Mouse (Mus musculus) gastrocnemius, postnatal 4 days (tissue): ENCODE measurements at regions not wholly inside any gene's neighbourhood (a gene's known extent, or its start where the extent isn't known, plus 50 kb on each side); places are given as distances from the start of the nearest gene placed in this dataset.

Experiments used
- DNase-seq, 2 experiments: peaks; one replicate each; pipeline ENCODE4 v3.0.0; 2021 to 2022; ENCODE audit warnings: low spot score in 2 of 2, mixed read lengths in 2 of 2

DNA sequence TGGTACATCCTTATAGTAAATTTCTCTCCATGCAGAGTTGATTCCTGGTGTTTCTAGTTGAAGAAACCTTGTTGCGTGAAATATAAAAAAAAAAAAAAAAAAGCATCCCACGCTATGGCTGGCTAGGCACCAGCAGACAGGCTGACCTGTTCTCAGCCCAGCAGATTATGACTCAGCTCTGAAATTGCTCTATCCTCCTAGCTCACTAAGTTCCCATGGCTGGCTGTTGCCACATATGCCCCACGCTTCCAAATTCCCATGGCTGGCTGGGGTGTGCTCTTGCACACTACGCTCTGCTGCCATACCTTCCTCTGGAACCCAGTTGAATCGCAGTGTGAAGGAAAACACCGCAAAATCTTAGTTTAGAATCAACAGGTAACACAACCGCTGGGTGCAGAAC is 270.1 kb downstream of the Mid1ip1 start:
- no peak for DNase-seq

DNA sequence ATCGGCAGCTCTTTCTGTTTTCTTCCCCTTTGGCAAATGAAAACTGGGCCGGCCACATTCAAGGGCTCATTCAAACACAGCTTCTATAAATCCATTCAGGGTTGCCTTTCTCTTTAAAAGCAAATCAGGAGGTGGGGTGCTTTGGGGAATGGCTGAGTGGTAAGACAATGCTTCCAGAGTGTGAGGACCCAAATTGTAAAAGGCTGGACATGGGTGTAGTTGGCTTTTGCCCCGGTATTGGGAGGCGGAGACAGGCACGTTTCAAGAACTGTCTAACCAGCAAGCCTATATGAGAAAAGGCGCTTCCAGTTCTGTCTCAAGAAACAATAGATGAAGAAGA is 277.0 kb downstream of the Mid1ip1 start:
- DNase-seq, result no peak

DNA sequence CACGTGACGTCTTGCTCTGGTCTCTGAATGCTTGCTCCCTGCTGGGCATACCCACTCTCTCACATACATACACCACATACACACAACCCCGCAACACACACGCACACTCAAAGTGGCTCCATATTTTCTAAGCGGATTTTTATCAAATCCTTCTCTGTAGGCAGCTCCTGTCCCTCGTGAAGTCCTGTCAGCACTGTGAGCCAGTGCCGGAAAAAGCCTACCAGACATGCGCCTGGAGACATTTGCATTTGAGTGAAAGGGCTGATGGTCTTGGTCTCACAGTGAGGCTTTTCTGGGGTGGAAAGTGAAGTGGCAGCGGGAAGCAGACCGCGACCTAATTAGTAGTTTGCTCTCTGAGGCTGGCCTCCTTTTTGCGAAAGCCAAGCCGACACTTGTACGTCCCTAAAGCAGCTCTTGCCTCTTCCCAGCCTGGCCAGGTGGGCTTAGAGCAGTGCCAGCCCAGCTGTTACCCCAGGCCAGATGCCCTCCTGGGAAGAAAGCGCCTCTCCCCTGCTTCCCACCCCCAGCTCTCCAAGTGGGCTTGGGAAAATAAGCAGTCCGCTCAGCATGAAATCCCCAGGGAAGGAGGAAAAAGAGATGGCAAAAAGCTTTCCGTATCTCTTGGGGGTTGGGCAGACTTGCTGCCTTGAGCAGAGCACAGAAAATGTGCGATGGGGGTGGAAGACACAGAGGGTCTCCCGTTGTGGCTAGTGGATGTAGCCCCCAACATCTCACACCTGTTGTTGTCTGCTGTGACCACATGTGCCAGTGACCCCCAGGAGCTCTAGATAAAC is 277.6 kb downstream of the Mid1ip1 start:
- DNase-seq, result peak in 1 of 2 experiments; percentile 6

DNA sequence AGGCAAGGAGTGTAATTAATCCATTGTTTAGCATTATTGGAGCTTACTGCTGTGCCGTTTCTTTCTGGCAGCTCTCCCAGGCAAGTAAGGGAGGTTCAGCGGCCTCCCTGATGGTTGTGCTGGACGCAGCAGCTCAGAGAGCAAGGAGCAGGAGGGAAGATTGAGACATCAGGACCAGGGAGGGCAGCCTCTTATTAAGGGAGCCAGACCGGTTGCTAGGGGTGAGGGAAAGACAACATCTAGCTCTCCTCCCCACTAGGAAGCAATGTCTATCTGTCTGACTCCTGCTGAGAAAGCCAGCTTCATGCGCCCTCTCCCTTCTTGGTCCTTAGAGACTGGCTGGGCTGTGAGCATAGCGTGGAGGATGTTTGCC is 278.2 kb downstream of the Mid1ip1 start:
- DNase-seq, result peak in 1 of 2 experiments; percentile 11

DNA sequence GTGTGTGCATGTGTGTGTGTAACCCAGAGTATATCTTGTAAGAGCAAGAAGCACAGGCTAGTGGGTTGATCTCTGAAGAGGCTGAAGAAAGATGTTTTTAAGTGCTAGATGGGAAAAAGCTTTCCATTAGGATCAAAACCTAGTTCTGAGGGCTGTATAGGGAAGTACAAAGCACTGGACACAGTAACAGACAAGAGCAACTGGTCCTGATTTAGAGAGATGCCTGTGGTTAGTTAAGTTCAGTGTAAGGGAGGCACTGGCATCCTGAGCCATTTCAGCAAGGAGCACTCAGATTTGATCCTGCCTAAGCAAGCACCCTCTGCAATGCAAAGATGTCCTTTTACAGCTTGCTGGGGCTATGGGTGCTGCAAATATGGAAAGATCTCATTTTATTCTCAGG is 280.1 kb downstream of the Mid1ip1 start:
- DNase-seq, result no peak

DNA sequence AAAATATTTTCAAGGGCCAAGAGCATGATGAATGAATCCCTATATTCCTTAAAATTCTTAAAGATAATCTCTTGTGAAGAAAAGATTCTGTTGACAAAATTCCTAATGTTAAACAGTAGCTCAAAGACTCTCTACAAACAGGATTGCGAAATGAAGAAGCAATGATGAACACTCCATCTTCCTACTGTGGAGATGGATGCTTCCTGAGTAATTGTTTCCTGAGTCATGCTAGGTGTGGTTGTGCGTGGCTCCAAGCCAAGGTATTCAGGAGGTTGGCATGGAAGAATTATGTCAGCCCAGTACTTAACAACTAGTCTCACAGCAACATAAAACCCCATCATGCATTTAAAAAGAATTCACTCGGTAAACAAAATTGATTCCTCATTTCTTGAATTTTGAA is 286.4 kb downstream of the Mid1ip1 start:
- DNase-seq, result no peak

DNA sequence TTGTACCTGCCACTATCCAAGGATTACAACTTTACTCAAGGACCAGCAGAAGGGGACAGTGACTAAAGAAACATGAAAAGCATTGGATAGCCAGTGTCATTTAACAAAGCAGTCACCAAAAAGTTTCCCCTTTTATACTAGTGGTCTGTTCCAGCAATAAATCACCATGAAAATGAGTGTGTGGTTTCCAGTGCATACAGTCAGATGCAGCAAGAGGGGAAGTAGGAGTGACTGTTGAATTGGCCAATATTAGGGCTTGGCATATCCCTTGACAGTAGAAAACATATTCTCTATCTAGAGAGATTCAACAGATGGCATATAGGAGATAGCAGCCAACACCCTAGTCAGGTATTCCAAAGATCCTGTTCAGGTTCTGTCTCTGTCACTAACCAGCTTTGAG is 259.8 kb upstream of the H2al1a start:
- DNase-seq, result no peak

DNA sequence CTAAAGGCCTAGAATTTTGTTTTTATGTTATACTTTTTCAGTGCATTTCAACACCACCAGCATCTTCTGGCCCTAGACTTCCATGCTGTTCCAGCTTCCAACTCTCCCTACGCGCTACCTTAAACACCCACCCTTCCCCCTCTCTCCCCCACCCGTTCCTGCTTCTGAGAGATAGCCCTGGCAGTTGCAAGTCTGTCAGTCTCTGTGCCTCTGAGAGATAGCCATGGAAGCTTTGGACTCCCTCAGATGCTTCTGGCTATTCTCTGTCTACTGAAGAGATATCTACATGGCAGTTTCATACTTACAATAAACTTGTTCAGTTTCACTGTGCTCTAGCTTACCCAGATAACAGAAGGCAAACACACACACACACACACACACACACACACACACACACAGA is 252.3 kb upstream of the H2al1a start:
- DNase-seq, result no peak

DNA sequence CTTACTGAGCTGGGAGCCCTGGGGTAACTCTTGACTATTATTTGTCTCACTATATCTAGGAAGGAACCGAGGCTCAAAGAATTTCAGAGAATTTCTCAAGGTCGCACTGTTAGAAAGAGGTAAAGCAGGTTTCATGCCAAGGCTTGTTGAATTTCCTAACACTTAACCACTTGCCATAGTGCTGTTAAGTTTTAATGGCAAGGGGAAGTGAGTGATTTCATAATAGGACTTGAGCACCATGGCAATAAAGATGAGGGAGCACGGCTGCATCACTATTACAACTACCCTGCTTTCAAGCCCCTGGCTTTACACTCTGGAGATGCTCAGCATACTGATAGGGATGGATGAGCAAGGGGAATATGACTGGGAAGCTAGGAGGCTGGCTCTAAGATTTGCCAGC is 216.9 kb upstream of the H2al1a start:
- no peak for DNase-seq

DNA sequence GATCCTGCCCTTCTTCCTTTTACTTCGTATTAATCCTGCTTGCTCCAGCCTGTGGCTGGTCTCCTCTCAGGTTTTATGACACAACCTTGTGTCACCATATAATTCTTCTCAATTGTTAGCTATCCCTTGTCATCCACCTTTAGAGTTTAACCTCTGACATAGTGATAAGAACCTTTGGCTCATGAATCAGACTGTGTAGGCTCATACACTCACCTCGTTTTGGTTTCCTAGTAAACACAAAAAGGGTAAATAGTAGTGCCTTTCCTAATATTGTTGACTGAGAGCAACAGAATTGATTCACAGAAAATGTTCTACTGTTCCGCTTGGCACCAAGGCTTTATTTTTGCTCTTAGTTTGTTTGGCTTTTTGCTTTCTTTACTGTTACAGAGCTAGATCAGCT is 216.2 kb upstream of the H2al1a start:
- DNase-seq, result no peak

DNA sequence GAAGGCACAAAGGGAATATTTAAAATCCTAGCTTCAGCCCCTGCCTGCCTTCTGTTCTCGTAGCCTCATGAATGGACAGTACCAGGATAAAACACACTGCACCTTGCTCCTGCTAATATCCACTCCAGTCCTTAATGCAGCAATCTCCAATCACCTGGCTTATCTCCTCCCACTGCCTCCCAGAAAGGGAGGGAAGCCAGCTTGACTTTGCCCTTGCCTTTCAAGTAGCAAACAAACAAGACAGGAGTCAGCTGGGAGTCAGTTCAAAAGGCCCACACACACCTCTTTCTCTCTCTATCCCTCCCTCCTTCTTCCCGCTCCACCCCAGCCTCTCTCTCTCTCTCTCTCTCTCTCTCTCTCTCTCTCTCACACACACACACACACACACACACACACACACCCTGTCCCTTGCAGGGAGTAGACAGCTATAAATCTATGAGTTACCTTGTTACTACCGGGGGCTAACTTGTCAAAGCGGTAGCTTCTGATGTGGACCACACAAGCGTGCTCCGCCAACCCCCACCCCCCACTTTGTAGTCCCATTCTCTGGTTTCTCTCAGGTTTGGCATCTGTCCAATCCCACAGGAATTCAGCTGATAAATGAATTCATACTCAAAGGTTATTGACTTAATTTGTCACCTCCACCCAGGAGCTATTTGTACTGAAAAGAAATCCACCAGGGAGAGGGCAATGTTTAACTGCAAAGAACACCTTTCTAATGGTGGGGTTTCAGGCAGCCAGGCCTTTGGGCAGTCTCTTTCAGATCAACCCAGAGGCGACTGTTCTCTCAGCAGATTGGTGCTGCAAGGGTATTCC is 212.6 kb upstream of the H2al1a start:
- DNase-seq, result no peak

DNA sequence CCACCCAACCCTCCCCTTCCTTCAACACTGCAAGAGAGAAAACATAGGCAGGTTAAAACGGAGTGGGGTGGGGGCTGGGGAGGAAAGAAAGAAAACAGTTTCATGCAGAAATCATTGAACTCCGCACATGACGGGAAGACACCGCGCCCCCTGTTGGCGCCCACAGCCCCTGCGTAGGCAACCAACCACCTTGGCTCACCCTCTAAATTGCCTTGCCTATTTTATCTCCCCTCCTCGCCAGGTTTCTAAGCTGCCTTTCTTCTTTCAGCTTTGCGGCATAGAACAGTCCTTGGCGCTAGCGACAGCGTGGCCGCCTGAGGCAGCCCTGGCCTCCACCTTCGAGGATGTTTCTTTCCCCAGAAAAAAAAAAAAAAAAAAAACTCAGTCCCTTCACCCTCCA is 211.1 kb upstream of the H2al1a start:
- peak in 1 of 2 experiments; percentile 16 for DNase-seq

DNA sequence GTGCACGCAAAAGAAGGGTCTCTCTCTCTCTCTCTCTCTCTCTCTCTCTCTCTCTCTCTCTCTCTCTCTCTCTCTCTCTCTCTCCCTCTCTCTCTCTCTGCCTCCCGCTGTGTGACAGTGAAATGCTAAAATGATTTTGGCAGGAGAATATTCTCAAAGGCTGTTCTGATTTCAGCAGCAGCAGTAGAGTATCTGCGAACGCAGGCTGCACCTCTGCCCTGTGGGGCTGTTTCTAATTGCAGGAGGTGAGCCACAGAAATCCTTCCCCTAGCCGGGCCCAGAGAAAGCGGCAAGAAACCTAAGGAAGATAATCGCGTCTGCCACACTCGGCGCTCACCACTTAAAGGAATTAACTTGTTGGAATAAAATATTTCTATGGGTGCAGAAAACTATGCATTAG is 210.6 kb upstream of the H2al1a start:
- no peak for DNase-seq

DNA sequence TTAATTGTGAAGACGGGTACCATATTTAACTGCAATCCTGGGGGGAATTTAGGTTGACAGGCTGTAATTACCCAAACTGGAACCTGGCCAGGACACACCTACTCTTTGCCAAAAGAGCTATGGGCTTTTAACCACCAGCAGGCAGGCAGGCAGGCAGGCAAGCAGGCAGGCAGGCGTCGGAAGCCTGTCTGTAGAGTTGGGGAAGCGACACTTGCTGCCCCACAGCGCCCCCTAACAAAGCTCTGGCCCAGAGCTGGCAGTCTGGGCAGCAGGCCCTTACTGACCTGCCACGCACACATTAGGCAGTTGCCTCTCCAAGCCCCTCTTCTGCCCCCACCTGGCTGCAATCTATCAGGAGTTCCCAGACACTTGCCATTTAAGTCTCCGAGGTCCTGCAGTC is 208.6 kb upstream of the H2al1a start:
- DNase-seq, result peak in 1 of 2 experiments; percentile 24

DNA sequence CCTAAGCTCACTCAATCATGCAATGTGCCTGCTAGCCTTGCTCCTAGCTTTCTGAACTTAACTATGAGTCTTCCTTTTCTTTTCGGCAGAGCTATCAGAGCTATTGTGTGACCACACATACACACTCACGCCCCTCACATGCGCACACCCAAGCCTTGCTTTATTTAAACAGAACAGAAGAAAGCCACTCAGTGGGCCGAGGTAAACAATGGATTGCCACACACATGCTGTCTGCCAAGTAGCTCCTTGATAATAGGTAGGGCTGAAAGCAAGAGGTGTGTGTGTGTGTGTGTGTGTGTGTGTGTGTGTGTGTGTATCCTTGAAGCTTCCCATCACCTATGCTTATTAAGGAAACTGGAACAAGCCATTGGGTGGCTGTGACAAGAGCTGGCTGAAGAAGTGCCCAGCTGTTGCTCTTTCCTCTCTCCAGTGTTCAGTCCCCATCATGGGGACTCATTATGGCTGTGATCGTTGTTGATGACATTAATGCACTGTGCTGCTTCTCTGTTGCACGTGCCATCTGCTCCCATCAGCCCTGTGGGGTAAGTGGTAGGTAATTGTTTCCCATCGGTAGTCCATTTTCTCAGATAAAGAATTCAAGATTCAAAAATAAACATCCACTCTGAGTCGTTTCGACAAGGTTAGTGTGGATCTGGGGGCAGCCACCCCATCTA is 201.3 kb upstream of the H2al1a start:
- DNase-seq, result no peak

DNA sequence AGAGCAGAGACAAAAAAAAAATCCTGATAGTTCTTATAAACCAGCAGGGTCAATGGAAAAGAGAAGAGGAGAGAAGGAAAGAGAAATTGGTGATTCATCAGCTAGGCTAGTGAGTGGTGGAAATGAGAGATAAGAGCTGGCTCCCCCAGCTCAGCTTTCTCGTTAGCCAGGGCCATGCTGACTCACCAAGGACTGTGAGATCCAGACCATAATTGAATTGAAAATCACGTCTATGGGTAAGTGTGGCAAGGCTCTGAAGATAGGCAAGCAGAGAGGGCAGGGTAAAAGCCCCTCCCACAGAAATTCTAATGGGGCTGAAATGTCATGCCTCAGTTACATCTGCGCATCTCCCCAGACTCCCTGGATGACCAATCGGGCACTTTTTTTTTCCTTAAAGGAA is 200.7 kb upstream of the H2al1a start:
- DNase-seq, result no peak

DNA sequence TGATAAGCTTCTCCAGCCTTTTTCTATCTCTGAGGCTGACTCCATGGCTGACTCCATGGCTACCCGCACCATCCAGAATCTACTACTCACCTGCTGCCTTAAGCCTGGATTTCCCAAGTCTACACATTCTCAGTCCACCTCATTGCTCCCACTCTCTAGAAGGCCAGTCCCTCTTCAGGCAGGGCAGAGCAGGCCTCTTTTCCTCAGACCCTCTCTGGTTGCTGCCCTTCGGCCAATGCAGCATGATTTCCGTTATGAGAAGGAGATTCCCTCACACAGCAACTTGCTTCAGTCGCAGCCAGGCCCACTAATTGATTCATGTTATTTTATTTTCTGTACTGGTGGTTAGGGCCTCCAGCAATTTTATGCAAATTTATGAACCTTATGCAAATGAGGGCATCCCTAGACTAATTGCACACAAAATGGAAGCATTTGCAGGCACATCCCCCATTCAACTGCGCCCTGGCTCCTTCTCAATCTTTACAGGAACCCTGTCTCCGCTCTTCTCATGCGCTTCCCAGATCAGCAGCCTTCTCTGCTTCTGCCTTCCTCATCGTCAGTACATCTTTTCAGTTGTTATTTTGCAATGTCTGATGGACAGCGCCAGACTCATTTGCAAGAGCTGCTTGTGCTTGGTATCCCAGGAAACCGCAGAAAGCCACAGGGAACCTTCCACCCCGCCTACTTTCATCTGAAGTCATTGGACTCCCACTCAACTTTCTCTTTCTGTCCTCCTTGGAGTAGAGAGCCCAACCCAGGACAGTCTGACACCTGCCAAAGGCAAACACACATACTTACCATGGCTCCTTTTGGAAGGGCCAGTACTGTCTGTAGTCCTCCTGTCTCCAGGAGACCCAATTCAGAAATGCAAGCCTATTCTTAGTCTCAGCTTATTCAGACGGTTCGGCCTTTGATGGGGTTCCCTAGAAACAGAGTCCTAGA is 199.6 kb upstream of the H2al1a start:
- DNase-seq, result no peak

DNA sequence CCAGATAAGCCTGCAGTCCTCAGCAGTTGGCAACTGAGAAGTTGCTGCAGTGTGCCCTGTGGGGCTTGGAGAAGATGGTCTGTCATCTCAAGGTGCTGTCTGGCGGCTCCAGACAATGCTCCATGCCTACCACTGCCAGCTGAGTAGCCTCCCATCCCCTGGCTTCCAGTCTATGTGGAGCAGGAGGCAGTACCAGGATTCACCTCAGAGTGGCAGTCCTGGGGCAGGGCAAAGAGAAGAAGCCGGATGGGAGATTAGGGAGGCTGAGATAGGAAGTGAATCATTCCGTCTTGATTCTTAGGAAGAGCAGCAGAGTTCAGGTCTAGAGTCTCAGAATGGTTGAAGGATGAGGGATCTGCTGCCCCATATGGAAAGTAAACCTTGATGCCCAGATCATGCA is 198.1 kb upstream of the H2al1a start:
- DNase-seq, result no peak

DNA sequence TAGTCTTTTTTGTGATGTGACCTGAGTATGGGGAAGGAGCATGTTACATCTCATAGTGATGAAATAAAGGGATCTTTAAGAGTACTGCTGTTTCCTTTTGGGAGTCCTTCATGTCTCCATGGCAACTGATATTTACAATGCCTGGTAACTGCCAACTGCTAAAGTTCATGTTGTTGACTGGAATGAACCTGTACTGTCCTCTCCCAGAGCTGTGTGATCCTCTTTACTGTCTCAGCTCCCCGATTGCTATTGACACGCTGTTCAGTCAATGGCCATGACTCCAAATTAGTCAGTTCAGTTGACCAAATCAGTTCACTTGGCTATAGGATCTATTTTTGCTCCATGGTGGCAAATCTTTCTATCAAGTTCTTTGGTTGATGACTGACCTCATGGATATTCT is 167.8 kb upstream of the H2al1a start:
- no peak for DNase-seq

DNA sequence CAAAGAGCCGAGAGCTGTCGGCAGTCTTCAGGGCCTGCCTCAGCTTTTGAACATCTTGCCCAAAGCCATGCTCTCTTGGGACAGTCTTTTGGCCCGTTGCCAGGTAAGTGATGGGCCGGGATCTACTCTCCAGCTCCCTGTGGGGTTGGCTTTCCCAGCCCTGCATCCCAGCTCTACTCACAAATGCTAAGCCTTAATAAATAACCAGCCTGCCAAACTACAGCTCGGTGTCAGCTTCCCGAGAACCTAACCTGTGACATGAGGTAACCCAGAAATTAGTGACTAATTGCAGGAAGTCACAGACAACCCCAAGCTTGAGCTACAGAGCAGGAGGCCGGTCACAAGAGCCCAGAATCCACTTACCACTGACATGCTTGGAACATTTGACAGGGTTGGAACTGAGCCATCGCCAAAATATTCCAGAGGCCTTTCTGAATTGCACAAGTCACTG is 159.1 kb upstream of the H2al1a start:
- DNase-seq, result peak; percentile 15 to 19

DNA sequence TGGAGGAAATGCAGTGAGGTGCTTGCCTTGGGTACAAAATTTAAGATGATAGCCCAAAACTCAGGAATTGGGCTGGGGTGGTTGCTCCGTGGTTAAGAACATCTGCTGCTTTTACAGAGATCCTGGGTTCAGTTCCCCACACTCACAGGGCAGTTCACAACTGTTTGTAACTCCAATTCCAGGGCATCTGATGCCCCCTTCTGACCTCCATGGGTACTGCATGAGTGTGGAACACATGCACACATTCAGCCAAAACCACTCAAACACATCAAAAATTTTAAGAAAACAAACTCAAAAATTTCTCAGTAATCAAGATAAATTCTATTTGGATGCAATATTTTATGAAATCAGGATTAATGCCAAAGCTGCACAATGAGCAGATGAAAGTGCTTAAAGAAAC is 157.8 kb upstream of the H2al1a start:
- no peak for DNase-seq
